Mouse (Mus musculus): ENCODE results near the gene Abce1.
"Not testable (repeated sequence)": the region's sequence is repeated elsewhere in the genome, so short reads cannot be mapped to it uniquely, and the experiment has no call there.

Abce1 gene

DNA sequence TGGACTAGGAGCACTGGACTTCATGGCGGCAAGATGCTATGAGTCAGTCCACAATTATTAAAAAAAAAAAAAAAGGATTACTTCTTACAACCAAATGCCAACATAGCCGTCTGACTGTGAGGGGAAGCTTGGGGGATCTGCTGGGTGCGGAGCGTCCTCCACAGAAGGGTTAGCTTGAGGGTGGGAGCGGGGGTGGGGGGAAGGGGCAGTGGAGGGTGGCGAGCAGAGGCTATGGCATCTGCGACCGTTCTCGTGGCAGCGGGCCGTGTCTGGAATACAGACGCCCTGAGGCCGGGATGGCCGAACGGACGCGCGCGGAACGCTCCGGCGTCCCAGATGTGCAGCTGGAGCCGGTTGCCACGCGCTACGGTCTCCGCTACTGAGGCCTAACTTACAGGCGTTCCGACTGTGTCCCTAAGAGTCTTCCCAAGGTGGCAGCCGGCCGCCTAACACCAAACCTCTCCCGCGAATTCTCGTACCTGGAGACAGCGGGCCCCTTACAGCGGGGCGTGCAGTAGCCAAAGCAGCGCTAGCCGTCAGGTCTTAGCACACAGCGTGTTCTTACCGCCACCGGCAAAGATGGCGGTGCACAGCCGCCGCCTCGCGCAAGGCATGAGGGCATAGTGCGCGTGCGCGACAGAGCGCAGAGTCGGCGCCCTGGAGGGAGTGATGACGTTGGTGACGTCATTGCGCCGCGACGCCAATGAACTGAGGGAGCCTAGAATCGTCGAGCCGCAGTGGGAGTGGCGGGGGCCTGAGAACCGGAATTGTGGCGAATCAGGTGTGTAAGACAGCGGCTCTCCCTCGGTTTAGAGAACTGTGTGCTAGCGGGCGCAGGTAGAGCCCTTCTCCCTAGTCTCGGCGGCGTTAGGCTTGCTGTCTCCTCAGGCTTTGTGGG is at the start of gene Abce1, which contains the start of gene Anapc10:
TSS of gene Abce1 (minus strand) at position 677 of the 898 bp plus-strand sequence.
TSS of gene Anapc10 (plus strand) at position 757 of the 898 bp plus-strand sequence.
- peak; percentile 99 for DNase-seq

DNA sequence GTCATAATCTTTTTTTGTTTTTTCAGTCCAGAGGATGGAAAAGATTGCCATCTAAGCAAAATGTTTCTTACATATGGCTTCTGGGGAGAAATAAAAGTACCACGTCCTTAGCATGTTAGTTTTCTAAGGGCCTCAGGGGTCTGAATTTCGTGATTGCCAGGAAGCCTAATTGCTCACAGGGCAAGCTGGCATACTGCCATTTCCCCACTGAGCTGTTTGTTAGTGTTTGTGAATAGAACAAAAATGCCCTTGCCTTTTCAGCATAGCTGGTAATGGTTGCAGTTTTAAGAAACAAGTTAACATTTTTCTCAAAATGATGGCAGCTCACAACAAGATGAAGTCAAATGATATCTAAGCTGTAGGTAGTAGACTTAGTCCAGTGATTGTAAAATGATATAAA is 38.8 kb upstream of the Abce1 start:
- DNase-seq = peak; percentile 13

DNA sequence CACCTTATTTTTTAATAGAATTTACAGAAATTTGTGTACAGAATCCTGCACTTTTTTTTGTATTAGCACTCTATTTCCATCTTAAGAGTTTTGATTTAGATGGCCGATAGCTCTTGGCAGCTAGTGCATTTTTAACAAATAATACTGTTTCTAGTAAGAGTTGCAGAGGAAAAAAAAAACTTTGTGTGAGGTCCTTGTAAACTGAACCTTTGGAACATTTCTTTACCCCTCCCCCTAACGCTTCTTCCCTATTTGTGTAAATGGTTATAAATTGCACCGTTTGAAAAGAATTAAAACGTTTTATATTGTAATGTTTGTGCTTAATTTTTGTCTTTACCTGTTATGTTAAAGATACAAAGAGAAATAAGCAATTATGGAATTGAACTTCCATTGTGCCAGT is 37.1 kb upstream of the Abce1 start:
- DNase-seq = no peak

- DNase-seq = no peak
Observed at GRCm38 (mm10) chr8:79748171-79748570, 36.6 kb upstream of the Abce1 start.

DNA sequence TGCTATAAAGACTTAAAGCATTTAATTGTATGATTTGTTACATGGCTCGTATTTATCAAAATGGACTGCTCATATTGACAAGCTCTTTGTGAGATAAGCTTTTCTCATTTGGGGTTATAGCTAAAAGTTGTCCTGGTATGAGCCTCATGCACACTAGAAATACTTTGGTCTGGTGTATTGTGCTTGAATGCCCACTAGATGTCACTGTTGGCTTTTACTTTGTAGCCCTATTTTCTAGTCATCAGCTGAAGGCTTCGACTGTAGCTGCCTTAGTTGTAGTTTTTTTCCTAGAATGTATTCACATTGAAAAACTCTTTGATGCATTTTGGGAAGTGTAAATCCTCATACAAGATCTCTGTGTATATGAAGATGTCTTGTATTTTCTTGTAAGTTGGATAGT is 22.8 kb upstream of the Abce1 start:
- peak; percentile 20 for DNase-seq

DNA sequence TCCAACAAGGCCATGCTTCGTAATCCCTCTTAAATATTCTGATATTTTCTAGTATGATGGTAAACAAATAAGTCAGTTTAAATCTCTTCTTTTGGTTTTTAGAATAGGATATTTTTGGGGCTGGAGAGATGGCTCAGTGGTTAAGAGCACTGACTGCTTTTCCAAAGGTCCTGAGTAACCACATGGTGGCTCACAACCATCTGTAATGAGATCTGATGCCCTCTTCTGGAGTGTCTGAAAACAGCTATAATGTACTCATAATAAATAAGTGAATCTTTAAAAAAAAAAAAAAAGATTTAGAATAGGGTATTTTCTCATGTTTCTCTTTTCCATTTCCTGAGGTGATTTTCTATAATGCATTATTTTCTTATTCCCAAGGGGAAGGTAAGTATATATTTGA is 16.4 kb upstream of the Abce1 start:
- DNase-seq = no peak

DNA sequence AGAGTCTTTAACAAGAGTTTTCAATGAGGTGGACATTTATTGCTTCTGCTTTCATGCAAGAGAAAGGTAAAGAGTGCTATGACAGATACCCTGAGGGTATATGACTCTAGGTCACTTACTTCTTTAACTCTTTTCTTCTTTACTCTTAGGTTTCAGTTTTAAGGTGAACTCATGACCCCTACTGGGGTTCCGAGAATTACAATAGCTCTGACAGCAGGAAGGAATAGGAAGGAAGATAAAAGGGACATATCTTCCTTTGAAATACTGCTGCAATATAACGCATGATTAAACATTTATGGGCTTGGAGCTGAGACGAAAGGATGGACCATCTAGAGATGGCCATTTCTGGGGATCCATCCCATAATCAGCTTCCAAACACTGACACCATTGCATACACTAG is 13.0 kb upstream of the Abce1 start:
- no peak for DNase-seq

GRCm38 (mm10) chr8:79723308-79723707 is 11.8 kb upstream of the Abce1 start:
- no peak for DNase-seq

DNA sequence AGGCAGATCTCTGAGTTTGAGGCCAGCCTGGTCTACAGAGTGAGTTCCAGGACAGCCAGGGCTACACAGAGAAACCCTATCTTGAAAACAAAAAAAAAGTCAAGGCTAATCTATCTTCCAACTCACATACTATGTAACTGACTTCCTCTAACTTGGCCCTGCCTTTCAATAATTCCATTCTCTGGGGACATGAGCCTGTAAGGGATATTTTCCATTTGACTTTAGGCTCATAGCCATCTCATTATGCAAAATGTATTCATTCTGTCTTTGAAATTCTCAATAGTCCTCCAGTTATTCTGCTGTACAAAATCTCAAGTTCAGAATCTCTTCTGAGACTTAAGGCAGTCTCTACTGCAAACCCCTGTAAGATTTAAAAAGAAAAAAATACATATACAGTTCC is 10.0 kb upstream of the Abce1 start:
- DNase-seq = no peak

GRCm38 (mm10) chr8:79712676-79713075 is 1.1 kb upstream of the Abce1 start:
- no peak for DNase-seq

DNA sequence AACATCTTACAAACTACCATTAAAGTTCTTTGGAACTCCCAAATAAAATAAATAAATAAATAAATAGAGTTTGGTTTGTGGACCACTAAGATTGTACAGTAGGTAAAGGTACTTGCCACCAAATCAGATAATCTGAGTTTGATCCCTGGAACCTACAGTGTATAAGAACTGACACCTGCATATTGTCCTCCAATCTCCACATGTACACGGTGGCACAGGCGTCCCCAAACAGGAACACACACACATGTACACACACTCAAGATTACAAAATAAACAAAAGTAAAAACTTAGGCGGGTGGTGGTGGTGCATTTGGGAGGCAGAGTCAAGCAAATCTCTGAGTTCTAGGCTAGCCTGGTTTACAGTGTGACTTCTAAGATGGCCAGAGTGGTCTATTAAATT is 4.9 kb downstream of the Abce1 start:
- no peak for DNase-seq

- no peak for DNase-seq
Observed at GRCm38 (mm10) chr8:79692531-79692930, 19.0 kb downstream of the Abce1 start.

DNA sequence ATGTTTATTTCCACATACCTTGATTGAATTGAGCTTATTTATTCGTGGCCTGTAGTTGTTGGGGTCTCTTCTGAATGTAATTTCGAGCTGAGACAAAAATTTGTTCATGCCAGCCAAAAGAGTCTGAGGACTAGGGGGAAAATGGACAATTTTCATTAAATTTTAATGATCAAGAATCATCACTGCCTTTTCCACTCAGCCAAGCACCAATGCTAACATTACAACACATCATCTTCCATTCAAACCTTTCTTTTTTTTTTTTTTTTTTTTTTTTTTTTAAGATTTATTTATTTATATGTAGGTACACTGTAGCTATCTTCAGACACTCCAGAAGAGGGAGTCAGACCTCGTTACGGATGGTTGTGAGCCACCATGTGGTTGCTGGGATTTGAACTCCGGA is 25.6 kb downstream of the Abce1 start:
- not testable (repeated sequence) for DNase-seq

DNA sequence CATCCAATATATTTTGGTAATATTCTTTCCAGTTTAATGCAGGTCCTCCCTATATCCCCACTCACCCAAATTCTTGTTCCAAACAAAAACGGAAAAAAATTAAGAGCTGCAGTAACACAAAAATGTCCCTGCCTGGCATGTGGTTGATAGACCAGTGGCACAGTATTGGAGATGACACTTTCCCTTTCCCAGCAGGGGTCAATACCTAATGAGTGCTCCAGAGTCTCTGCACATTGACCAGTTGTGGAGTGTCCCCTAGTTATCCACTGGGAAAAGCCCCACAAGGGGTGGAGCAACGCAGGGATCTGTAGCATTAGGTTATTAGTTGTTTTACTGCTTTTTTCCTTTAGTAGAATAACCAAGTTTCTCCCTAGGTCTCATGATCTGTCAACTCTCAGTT is 30.6 kb downstream of the Abce1 start:
- no peak for DNase-seq

GRCm38 (mm10) chr8:79680555-79680954 is 31.0 kb downstream of the Abce1 start:
- DNase-seq = peak; percentile 22

DNA sequence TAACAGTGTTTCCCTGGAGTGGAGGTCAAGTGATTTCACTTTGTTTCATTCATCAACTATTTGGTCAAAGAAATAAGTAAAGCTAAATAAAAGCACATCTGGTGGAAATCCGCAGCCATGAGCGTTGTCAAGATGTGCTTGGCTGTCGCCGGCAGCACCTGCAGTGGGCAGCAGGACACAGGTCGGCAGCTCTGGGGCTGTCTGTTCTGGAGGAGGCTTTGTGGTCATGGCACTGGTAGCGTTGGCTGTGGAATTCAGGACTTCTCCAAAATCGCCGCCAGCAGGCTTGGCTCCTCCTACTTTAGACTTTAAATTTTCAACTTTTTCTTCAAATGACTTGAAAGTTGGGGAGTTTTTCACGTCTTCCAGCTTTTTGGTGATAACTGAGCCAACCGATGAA is 31.5 kb downstream of the Abce1 start:
- not testable (repeated sequence) for DNase-seq

DNA sequence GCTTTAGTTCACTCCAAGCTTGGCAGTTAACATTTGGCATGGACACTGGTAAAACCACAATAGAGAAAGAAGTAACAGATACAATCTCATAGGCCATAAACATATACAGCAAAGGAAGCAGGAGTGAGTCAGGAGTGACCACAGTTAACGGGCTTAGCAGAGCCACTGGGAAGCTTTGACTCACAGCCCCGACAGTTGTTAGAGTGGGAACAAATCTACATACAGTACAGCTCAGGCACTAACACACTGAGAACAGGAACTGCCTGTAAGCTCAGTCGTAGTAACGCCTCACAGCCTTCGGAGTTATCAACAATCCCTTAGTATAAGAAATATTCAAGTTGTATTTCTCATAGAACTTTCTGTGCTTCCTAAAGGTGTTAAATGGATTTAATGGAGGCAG is 32.5 kb downstream of the Abce1 start:
- DNase-seq = no peak

- DNase-seq = no peak
Observed at GRCm38 (mm10) chr8:79676461-79676860, 35.1 kb downstream of the Abce1 start.

- not testable (repeated sequence) for DNase-seq
Observed at GRCm38 (mm10) chr8:79658715-79659114, 52.8 kb downstream of the Abce1 start.

GRCm38 (mm10) chr8:79653736-79654135 is 57.8 kb downstream of the Abce1 start:
- no peak for DNase-seq

DNA sequence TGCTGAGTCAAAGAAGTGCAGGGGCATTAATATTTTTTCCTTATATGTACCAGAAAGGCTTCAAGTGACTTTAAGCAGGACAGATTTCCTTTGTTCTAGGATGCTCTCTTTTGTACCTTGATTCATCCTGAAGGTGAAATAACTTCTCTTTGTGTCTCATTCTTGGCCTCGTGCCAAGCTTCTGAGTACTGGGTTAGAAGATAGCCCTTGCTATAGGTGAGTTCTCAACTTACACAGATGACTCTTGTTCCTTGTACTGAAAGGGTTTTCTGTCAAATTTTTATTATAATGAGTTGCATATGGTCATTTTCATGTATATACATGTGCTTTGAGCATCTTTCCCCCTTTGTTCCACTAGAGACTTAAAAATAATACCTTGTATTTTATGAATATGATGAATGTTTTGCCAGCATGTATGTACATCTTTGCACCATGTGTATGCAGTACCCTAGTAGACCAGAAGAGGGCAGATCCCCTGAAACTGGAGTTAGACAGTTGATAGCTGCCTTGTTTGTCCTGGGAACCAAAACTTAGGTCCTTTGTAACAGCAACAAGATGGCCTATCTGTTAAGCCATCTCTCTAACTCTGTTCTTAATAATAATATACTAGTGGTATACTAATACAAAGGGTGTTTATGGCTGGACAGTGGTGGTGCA is 61.3 kb downstream of the Abce1 start:
- peak; percentile 25 for DNase-seq

DNA sequence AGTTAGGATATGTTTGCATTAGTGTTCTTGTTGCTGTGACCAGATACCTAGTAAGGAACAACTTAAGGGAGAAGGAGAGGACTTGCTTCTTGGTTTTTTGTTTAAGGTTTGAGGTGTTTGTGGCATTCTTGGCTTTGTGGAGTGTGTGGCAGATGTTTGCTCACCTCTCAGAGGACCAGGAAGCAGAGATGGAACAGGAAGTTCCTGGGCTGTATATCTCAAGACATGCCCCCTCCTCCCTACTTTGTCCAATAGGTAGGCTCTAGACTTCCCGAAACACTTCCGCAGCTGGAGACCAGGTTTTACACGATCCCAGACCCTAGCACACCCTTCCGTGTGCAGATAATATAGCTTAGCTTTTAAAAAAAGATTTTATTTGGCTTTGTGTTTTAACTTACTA is 62.0 kb downstream of the Abce1 start:
- no peak for DNase-seq

GRCm38 (mm10) chr8:79641119-79641518 is 70.4 kb downstream of the Abce1 start:
- no peak for DNase-seq

Data from lung, postnatal 14 days (tissue).